Mouse (Mus musculus) monocyte, adult 5-6 weeks (primary cell): ENCODE measurements around the gene Fzd7. TPM values are rescaled to one million over a fixed set of nuclear protein-coding genes. Genes with fewer than 3 reads are reported as not detected.
"Not testable (repeated sequence)": the region's sequence is repeated elsewhere in the genome, so short reads cannot be mapped to it uniquely, and the experiment has no call there.

Experiments
- ATAC-seq: fragments of 153-309, 156-312 bp; replicated peaks from 2 replicates; pipeline ENCODE4 v1.8.0; 2017; ENCODE audit warnings: mild to moderate bottlenecking; ENCODE audit not compliant: low TSS enrichment, insufficient number of reproducible peaks, severe bottlenecking, poor library complexity, low FRiP score
- total RNA-seq: library from RNA; stranded (forward); fragments of 200-1000, 200-491, 200-594 nt; gene quantifications from 3 replicates; pipeline ENCODE4 v1.2.3, GENCODE M21; 2017

The Fzd7 gene
- 12.6 to 14.3 TPM (median 13.2 TPM) in 3 replicates for total RNA-seq

DNA sequence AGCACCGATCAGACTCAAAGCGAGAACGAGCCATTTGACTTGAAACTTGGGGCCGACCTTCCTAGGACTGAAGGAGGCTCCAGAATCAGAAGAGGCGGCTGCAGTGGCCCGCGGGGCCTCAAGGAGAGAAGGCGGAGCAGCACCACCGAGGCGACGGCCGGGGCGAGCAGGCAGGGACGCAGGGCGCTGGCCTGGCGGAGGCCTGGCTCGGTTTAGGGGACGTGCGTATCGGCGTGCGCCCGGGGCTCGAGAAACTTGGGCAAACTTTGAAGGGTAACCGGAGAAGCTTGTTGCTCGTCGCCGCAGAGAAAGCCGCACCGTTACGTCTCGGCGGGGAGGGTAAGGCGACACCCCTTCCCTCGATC, at the start of gene Fzd7:
TSS of gene Fzd7 (plus strand) at position 94 of the 365 bp plus-strand sequence.
- ATAC-seq: 0 out of 2 replicates have a peak, but pooled peaks have one; percentile 7

DNA sequence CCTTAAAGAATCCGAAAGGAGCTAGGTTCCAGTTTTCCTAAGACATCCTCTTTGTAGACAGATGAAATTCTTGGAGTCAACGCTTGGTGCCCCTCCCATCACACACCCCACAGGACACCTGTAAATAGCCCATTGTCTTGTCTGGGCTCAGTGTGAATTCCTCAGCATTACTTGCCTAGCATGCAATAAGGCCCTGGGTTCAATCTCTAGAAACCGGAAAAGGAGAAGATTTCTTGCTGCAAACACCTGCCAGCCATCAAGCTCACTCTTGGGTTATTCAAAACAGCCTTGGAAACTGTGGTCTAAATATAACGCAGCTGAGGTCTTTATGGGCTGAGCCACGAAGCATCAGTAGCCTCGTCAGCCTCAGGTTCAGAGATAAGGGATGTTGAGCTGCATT, 48.9 kb upstream of the Fzd7 start:
- ATAC-seq: no peak

- ATAC-seq: no peak
Measured at GRCm38 (mm10) chr1:59434071-59434470, 48.2 kb upstream of the Fzd7 start.

DNA sequence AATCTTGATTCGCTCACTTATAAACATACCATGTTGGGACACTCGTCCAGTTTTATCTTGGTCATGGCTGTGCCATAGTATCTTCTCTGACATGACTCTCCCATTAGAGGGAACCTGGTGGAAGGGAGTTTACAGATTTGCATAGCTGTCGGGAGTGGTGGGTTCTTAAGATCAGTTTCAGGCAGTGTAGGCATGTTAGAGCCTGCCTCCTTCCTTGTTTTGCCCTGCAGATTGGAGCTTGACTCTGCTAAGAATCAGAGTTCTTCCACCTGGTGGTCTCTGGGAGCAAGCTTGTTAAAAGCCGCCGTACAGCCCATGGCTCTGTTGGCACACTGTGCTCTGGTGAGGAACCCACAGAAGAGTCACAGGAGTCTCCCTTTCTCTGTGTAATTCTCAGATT, 47.0 kb upstream of the Fzd7 start:
- ATAC-seq: no peak

DNA sequence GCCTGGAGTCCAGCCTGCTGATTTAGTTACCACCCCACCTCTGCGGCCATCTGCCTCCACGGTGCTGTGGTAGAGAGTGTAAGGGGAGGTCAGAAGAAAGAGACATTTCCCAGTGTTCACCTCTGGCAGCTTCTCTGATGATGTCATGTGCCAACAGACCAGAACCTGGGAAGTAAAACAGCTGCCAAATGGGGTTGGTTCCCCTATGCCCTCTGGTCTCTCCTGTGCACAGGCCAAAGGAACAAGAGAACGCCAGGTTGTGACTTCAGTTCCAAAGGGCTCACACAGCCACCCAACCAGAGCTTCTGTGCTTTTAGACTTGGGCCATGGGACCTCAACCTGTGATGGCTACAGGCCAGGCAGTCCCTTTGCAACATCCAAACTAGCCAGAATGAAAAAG, 45.9 kb upstream of the Fzd7 start:
- ATAC-seq: no peak

GRCm38 (mm10) chr1:59437927-59438326, 44.3 kb upstream of the Fzd7 start:
- ATAC-seq: no peak

- ATAC-seq: no peak
Measured at GRCm38 (mm10) chr1:59438330-59438729, 43.9 kb upstream of the Fzd7 start.

DNA sequence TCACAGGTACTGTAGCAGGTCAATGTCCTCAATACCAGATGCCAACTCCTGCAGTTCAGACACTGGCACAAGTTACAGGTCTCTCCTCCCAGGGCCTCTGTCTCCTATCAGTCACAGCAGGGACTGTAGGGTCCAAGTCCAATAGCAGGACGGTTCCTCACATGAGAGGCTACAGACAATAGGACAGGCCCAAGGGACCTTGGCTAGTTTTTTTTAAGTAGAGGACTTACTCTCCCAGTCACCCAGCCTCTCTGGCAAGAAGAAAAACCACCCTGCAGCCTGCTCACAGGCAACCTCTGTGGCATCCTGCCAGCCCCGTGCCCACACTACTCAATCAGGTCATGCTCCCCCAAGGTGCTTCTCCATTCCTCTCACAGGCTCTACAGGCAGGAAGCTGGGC, 43.0 kb upstream of the Fzd7 start:
- ATAC-seq: no peak

DNA sequence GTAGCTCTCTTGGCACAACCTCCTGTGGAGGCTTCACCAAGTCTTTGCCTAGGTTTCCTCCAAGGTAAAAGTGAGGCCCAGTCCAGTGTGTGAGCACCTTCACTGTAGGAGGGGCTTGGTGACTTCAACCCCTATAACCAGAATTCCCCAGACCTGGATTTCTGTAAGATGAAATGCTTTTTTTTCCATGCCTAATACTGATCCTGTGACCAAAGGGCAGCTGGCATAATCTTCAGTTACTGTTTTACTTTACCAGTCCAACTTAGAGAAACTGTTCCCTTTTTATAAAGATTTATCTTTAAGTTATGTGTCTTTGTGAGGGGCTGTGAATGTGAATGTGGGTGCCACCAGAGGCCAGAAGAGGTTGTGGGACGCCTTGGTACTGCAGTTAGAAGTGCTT, 42.3 kb upstream of the Fzd7 start:
- ATAC-seq: no peak

DNA sequence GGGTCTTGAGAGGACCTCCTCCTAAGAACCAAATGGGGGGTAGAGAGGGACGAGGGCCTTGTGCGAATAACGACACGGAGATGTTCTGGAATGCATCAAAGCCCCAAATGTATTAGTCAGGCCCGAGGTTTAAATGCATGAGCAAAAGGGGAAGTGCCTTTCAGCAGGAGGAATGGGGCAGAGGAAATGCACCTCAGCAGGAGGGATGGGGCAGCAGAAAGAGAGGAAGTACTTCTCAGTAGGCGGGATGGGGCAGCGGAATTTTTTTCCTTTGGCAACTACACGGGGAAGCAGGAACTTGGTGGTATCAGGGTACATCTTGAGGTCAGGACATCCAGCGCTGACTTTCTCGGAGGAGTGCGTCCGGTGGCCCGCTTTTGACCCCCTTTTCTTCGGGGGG, 39.5 kb upstream of the Fzd7 start:
- not testable (repeated sequence) for ATAC-seq

DNA sequence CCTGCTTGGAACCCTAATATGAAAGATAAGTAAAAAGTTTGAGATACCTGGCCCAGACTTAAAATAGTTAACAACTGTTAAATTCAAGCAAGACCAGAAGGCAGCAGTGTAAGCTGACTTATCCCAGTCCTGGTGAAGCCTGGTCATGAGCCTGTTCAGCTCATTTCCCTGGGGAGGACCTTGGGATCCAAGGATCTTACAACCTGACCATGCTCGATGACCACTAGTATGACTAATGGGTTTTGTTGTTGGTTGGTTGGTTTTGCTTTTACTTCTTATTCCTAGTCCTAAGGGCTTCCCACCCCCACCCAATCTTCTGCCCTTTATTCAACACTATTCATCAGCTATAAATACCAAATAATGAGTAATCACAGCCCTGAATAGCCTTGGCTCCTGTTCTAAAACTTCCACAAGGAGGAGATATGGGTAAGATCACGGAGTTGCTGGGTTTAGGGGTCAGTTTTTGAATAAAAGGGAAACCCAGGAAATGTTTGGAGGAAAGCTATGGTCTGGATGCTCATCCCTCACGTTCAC, 38.0 kb upstream of the Fzd7 start:
- no peak for ATAC-seq

DNA sequence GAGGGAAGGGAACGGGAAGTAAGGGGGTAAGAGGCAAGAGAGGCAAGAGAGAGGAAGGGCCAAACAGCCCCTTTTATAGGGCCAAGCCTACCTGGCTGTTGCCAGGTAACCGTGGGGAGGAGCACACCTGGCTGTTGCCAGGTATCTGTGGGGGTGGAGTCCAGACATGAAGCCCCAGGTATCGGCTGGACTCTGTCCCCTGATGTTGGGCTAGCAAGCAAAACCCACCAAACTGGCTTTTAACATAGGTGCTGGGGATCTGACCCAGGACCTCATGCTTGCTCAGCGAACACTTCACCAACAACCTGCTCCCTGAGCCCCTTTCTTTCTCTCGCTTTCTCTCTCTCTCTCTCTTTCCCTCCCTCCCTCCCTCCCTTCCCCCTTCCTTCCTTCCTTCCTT, 37.0 kb upstream of the Fzd7 start:
- no peak for ATAC-seq

- ATAC-seq: no peak
Measured at GRCm38 (mm10) chr1:59448497-59449270, 33.5 kb upstream of the Fzd7 start.

GRCm38 (mm10) chr1:59449423-59449822, 32.8 kb upstream of the Fzd7 start:
- ATAC-seq: no peak

- no peak for ATAC-seq
Measured at GRCm38 (mm10) chr1:59450896-59451295, 31.3 kb upstream of the Fzd7 start.

- ATAC-seq: no peak
Measured at GRCm38 (mm10) chr1:59451584-59451983, 30.6 kb upstream of the Fzd7 start.

- no peak for ATAC-seq
Measured at GRCm38 (mm10) chr1:59456825-59457224, 25.4 kb upstream of the Fzd7 start.

GRCm38 (mm10) chr1:59457873-59458272, 24.4 kb upstream of the Fzd7 start:
- ATAC-seq: no peak

DNA sequence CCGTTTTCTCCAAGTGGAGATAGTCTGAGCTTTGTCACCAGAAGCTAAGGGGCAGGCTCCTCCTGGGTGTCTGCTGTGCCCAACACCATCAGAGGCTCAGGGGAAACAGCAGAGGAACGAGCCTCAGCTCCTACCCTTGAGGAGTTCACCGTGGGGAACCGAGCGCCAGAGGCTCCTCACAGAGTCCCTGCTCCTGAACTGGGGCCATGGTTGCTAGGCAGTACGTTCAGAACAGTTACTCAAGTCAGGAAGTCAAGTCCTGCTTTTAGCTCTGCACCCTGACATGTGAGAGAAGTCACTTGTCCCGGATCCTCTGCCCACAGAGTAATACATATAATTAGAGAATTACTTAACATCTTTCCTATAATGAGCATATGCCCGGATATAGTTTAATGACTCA, 23.3 kb upstream of the Fzd7 start:
- ATAC-seq: no peak
